Mouse (Mus musculus) CH12.LX (cell line): Measurements from ENCODE around the gene Rassf5. TPM values are rescaled to one million over a fixed set of nuclear protein-coding genes. Genes with fewer than 3 reads are reported as not detected.

Experiments
- DNase-seq: peaks from one replicate; pipeline ENCODE4 v3.0.0-alpha.2; 2013; ENCODE audit errors: extremely low read depth
- H3K27ac ChIP-seq: 2 replicates; pipeline ENCODE4 v1.5.1; 2012; ENCODE audit warnings: low read depth, mild to moderate bottlenecking, control low read depth, moderate library complexity; ENCODE audit not compliant: insufficient read depth
- H3K27me3 ChIP-seq: replicated peaks from 2 replicates; pipeline ENCODE3; 2012; ENCODE audit warnings: inconsistent platforms
- H3K36me3 ChIP-seq, 2 experiments: replicated peaks in 1 of 2; 2 replicates each; pipeline versions ENCODE3 to v1.6.1; 2012; ENCODE audit warnings: inconsistent platforms in 1 of 2, low read length in 1 of 2, mild to moderate bottlenecking in 1 of 2, mixed read lengths in 1 of 2, moderate library complexity in 1 of 2; ENCODE audit not compliant: control insufficient read depth in 1 of 2, insufficient read depth in 1 of 2
- H3K4me1 ChIP-seq, 2 experiments: 2 replicates each; pipeline ENCODE4 v1.6.1; 2012; ENCODE audit warnings: inconsistent platforms in 1 of 2, moderate library complexity in 1 of 2; ENCODE audit not compliant: insufficient read depth in 2 of 2, control insufficient read depth in 1 of 2
- H3K4me2 ChIP-seq: 2 replicates; pipeline ENCODE4 v1.6.1; 2012; ENCODE audit warnings: low read depth, mild to moderate bottlenecking, control low read depth; ENCODE audit not compliant: poor library complexity, insufficient read depth, severe bottlenecking
- H3K4me3 ChIP-seq, 3 experiments: fragments of 150-350 bp in 1 of 3; sonication (generic) in 1 of 3; replicated peaks in 1 of 3; 2 replicates each; pipeline versions ENCODE3 to v1.5.1; 2011 to 2012; ENCODE audit warnings: low read depth in 2 of 3, low read length in 2 of 3, mild to moderate bottlenecking in 2 of 3, moderate library complexity in 2 of 3, control low read depth in 1 of 3, improper control_type of control experiment in 1 of 3, inconsistent platforms in 1 of 3, mixed read lengths in 1 of 3; ENCODE audit not compliant: poor library complexity in 1 of 3
- H3K79me2 ChIP-seq: replicated peaks from 2 replicates; pipeline ENCODE4 v1.6.1; 2012; ENCODE audit warnings: mild to moderate bottlenecking, moderate library complexity; ENCODE audit not compliant: control insufficient read depth, poor library complexity, insufficient read depth, severe bottlenecking; ENCODE audit errors: extremely low read depth
- H3K9ac ChIP-seq: 2 replicates; pipeline ENCODE4 v1.6.1; 2012; ENCODE audit warnings: low read depth, mild to moderate bottlenecking, control low read depth, moderate library complexity; ENCODE audit not compliant: insufficient read depth
- H3K9me3 ChIP-seq: replicated peaks from 2 replicates; pipeline ENCODE3; 2012; ENCODE audit warnings: low read length, inconsistent platforms, mixed read lengths
- BHLHE40 ChIP-seq: IDR thresholded peaks from 2 replicates; pipeline ENCODE4 v1.6.1; 2011; ENCODE audit warnings: mild to moderate bottlenecking, low read depth, low read length, improper control_type of control experiment
- CHD1 ChIP-seq: IDR thresholded peaks from 2 replicates; pipeline ENCODE4 v1.6.1; 2012; ENCODE audit warnings: low read depth, low read length, improper control_type of control experiment, inconsistent platforms
- CTCF ChIP-seq, 2 experiments: IDR thresholded peaks in 1 of 2; conservative IDR thresholded peaks in 1 of 2; 2 replicates each; pipeline ENCODE4 v1.5.1; 2011 to 2012; ENCODE audit warnings: low read depth in 2 of 2, low read length in 2 of 2, improper control_type of control experiment in 1 of 2, inconsistent platforms in 1 of 2, mild to moderate bottlenecking in 1 of 2, moderate library complexity in 1 of 2
- ELF1 ChIP-seq: IDR thresholded peaks from 2 replicates; pipeline ENCODE4 v1.6.1; 2014; ENCODE audit warnings: low read depth, mild to moderate bottlenecking, inconsistent platforms, low read length, improper control_type of control experiment
- EP300 ChIP-seq: IDR thresholded peaks from 2 replicates; pipeline ENCODE4 v1.6.1; 2011; ENCODE audit warnings: low read length, improper control_type of control experiment
- ETS1 ChIP-seq: conservative IDR thresholded peaks from 2 replicates; pipeline ENCODE4 v1.6.1; 2012; ENCODE audit warnings: low read depth, mild to moderate bottlenecking, inconsistent platforms, low read length, improper control_type of control experiment, moderate library complexity
- GABPA ChIP-seq: IDR thresholded peaks from 2 replicates; pipeline ENCODE4 v1.6.1; 2012; ENCODE audit warnings: low read depth, low read length, improper control_type of control experiment, inconsistent platforms; ENCODE audit not compliant: insufficient replicate concordance
- HCFC1 ChIP-seq: IDR thresholded peaks from 2 replicates; pipeline ENCODE4 v1.6.1; 2012; ENCODE audit warnings: low read depth, mild to moderate bottlenecking, inconsistent platforms, low read length, improper control_type of control experiment
- IRF4 ChIP-seq: IDR thresholded peaks from 2 replicates; pipeline ENCODE4 v1.6.1; 2014; ENCODE audit warnings: low read depth, mild to moderate bottlenecking, inconsistent platforms, low read length, improper control_type of control experiment
- JUN ChIP-seq: IDR thresholded peaks from 2 replicates; pipeline ENCODE4 v1.6.1; 2011; ENCODE audit warnings: low read depth, mild to moderate bottlenecking, low read length, improper control_type of control experiment, moderate library complexity; ENCODE audit not compliant: insufficient read depth
- JUND ChIP-seq: conservative IDR thresholded peaks from 2 replicates; pipeline ENCODE4 v1.6.1; 2011; ENCODE audit warnings: low read depth, low read length, improper control_type of control experiment
- KAT2A ChIP-seq: IDR thresholded peaks from 2 replicates; pipeline ENCODE4 v1.6.1; 2012; ENCODE audit warnings: low read length, improper control_type of control experiment, inconsistent platforms; ENCODE audit not compliant: insufficient replicate concordance
- MAFK ChIP-seq: IDR thresholded peaks from 2 replicates; pipeline ENCODE4 v1.6.1; 2011; ENCODE audit warnings: low read length, improper control_type of control experiment; ENCODE audit not compliant: insufficient replicate concordance
- MAX ChIP-seq: IDR thresholded peaks from 2 replicates; pipeline ENCODE4 v1.6.1; 2011; ENCODE audit warnings: low read length, improper control_type of control experiment
- MEF2A ChIP-seq: IDR thresholded peaks from 2 replicates; pipeline ENCODE4 v1.6.1; 2014; ENCODE audit warnings: low read depth, mild to moderate bottlenecking, inconsistent platforms, low read length, improper control_type of control experiment, borderline replicate concordance
- NELFE ChIP-seq: IDR thresholded peaks from 2 replicates; pipeline ENCODE4 v1.6.1; 2011; ENCODE audit warnings: low read depth, low read length, improper control_type of control experiment
- NRF1 ChIP-seq: IDR thresholded peaks from 2 replicates; pipeline ENCODE4 v1.6.1; 2014; ENCODE audit warnings: low read depth, mild to moderate bottlenecking, inconsistent platforms, low read length, improper control_type of control experiment, moderate library complexity
- RCOR1 ChIP-seq: conservative IDR thresholded peaks from 2 replicates; pipeline ENCODE4 v1.6.1; 2012; ENCODE audit warnings: low read depth, mild to moderate bottlenecking, inconsistent platforms, low read length, improper control_type of control experiment
- SIN3A ChIP-seq: IDR thresholded peaks from 2 replicates; pipeline ENCODE4 v1.6.1; 2012; ENCODE audit warnings: low read length, improper control_type of control experiment, inconsistent platforms
- SMC3 ChIP-seq: IDR thresholded peaks from 2 replicates; pipeline ENCODE4 v1.6.1; 2011; ENCODE audit warnings: low read depth, low read length, improper control_type of control experiment
- TBP ChIP-seq: conservative IDR thresholded peaks from 2 replicates; pipeline ENCODE4 v1.6.1; 2011; ENCODE audit warnings: low read depth, low read length, improper control_type of control experiment
- TCF12 ChIP-seq: IDR thresholded peaks from 2 replicates; pipeline ENCODE4 v1.6.1; 2014; ENCODE audit warnings: low read depth, mild to moderate bottlenecking, inconsistent platforms, low read length, improper control_type of control experiment
- USF2 ChIP-seq: conservative IDR thresholded peaks from 2 replicates; pipeline ENCODE4 v1.6.1; 2011; ENCODE audit warnings: low read depth, low read length, improper control_type of control experiment
- ZC3H11A ChIP-seq: IDR thresholded peaks from 2 replicates; pipeline ENCODE4 v1.6.1; 2012; ENCODE audit warnings: low read depth, mild to moderate bottlenecking, inconsistent platforms, low read length, improper control_type of control experiment
- dilution Hi-C: fragments of 300-500 bp; cut with MboI; formaldehyde crosslinking; loops from 2 replicates; pipeline ENCODE4 v1.14.3; 2020; ENCODE audit warnings: low sequenced_read_pairs; ENCODE audit not compliant: extremely low pct_unique_long_range_greater_than_20kb, extremely low pct_ligation_motif_present
- in situ Hi-C: fragments of 300-500 bp; cut with MboI; formaldehyde crosslinking; loops from 3 replicates; pipeline ENCODE4 v1.14.3; 2019; ENCODE audit warnings: low sequenced_read_pairs, low pct_ligation_motif_present, low pct_unique_long_range_greater_than_20kb, mixed read lengths
- polyA plus RNA-seq: library from polyadenylated mRNA; unstranded; fragments of >175 nt; gene quantifications from 2 replicates; pipeline ENCODE4 v1.2.1, GENCODE M21; 2012; ENCODE audit warnings: low read depth; ENCODE audit not compliant: insufficient read length
- total RNA-seq, 2 experiments: library from RNA; depleted of rRNA; stranded (reverse); fragments of 300-350 nt in 1 of 2; fragments of >200 nt in 1 of 2; gene quantifications; 2 replicates each; pipeline ENCODE4 v1.2.3; 2012 to 2014

Rassf5 gene
- total and polyA plus RNA-seq, 3 experiments: 11.5 to 32.1 (median 16.3) TPM

DNA sequence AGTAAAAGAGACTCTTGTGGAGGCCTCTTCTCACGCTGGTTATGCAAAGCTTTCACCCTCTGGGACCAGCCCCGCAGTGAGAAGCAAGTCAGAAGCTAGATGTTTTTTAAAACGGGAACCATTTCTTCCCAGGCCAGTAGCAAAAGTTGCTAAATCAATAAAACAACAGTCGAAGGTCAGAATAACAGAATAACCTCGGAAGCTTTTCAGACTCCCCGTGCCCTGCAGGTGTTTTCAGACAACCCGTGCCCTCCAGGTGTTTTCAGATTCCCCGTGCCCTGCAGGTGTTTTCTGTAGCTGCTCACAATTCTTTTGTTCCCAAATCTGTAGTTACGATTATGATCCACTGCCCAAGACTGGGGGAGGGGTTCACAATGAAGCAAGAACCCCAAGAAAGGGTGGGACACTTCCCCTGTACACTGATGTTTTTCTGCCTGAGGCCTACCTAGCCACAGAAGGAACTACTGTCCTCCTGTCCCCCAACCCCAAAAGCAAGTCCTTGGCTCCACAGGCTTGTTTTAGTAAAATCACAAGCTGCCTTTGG is 46.6 kb downstream of the Rassf5 start:
- DNase-seq: peak; percentile 45
- peak; percentile 42; the same call in 1 of the 2 replicates for TF ChIP-seq TCF12
- TF ChIP-seq SIN3A: 0 out of 2 replicates have a peak, but pooled peaks have one; percentile 29
- TF ChIP-seq CTCF (conservative IDR thresholded peaks at IDR 0.05 in 1 of 2, IDR thresholded peaks at IDR 0.05 in 1 of 2; ENCODE audit: low read depth in 2 of 2, low read length in 2 of 2): no peak
- TF ChIP-seq CHD1: 0 out of 2 replicates have a peak, but pooled peaks have one; percentile 41
- no peak for TF ChIP-seq JUND
- TF ChIP-seq SMC3: no peak
- peak; percentile 85 for TF ChIP-seq BHLHE40
- TF ChIP-seq NRF1: 0 out of 2 replicates have a peak, but pooled peaks have one; percentile 9
- no peak for TF ChIP-seq NELFE
- TF ChIP-seq USF2: no peak
- TF ChIP-seq GABPA: no peak
- peak; percentile 38; the same call in 1 of the 2 replicates for TF ChIP-seq EP300
- TF ChIP-seq ETS1: 0 out of 2 replicates have a peak, but pooled peaks have one; percentile 24
- peak overlapping the region; percentile 81 for H3K9ac ChIP-seq

DNA sequence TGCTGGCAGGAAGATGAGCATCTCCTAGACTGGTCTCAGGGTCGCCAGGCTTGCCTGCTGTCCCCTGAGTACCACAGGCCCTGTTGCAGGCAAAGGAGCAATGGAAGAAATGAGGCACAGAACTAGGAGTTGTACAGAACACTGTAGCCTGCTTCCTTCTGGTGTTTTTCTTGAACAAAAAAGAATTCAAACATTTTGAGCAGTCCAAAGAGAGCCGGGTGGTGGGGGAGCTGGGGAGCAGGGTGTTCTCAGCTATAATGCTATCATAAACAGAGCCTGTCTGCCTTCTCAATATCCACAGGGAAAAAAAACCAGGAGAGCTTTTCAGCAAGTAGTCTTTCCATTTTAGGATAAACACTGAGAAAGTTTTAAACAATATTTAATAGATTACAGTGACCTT is 49.0 kb downstream of the Rassf5 start:
- Histone ChIP-seq H3K9me3 (no peaks in the 10 kb centered on the region), H3K36me3 (peaks cover 12 to 58% of the 10 kb centered on the region in 2 experiments), H3K4me1 (peaks cover 21 to 72% of the 10 kb centered on the region in 2 experiments), H3K4me3 (no peak overlapping the region), H3K9ac (no peak overlapping the region), H3K4me2 (no peak overlapping the region), H3K79me2 (peaks cover 10% of the 10 kb centered on the region), H3K27me3 (no peaks in the 10 kb centered on the region), H3K27ac (no peak overlapping the region)
- in situ Hi-C loops: no loop called here
- TF ChIP-seq MEF2A (no peak), MAFK (no peak), USF2 (no peak), CHD1 (no peak), RCOR1 (no peak), CTCF (conservative IDR thresholded peaks at IDR 0.05 in 1 of 2, IDR thresholded peaks at IDR 0.05 in 1 of 2; ENCODE audit: low read depth in 2 of 2, low read length in 2 of 2) (no peak), HCFC1 (no peak), SIN3A (no peak), TBP (no peak), MAX (no peak), ZC3H11A (no peak), TCF12 (no peak), IRF4 (no peak), JUN (no peak), SMC3 (no peak), ELF1 (no peak), KAT2A (no peak)
- dilution Hi-C loops: no loop called here
- no peak for DNase-seq

More for the DNA sequence above, 46.6 kb downstream of the Rassf5 start:
- H3K27me3 ChIP-seq: no peaks in the 10 kb centered on the region
- dilution Hi-C loops: no loop called here
- peak overlapping the region; percentile 96 for H3K4me2 ChIP-seq
- H3K4me1 ChIP-seq: peaks cover 26 to 72% of the 10 kb centered on the region in 2 experiments
- peak overlapping the region; percentile 59 to 65 (median 65) for H3K4me3 ChIP-seq
- H3K36me3 ChIP-seq: peaks cover 9 to 36% of the 10 kb centered on the region in 2 experiments
- no peak overlapping the region for H3K27ac ChIP-seq
- in situ Hi-C loops: no loop called here
- peaks cover 10% of the 10 kb centered on the region for H3K79me2 ChIP-seq
- no peaks in the 10 kb centered on the region for H3K9me3 ChIP-seq
